Mouse (Mus musculus): Measurements from ENCODE around the gene Tcp11l2. TPM values are rescaled to one million over a fixed set of nuclear protein-coding genes. Genes with fewer than 3 reads are reported as not detected.

The Tcp11l2 gene
- polyA plus RNA-seq, 1 experiment from 2014 or later = 5.1 TPM

GRCm38 (mm10) chr10:84533912-84534671, 42.3 kb upstream of the Tcp11l2 start, which contains the start of gene Ckap4:
TSS of gene Ckap4 (minus strand) at chr10:84534062.
- no peaks in the 10 kb centered on the region; the same call in 1 of the 2 replicates for H3K36me3 ChIP-seq (ENCODE audit: control insufficient read depth, insufficient read depth, low read length)
- peak within 1 kb of the TSS; percentile 96 for H3K9ac ChIP-seq (ENCODE audit: low read length)
- DNase-seq (ENCODE audit: low spot score) = peak; percentile 90
- no peaks in the 10 kb centered on the region for H3K9me3 ChIP-seq (ENCODE audit: control insufficient read depth, low read length)
- WGBS = under 1% methylated on average over 32 of the region's 64 CpGs
- ATAC-seq (replicated peaks; ENCODE audit: low FRiP score) = peak; percentile 88
- H3K4me1 ChIP-seq (replicated peaks; ENCODE audit: control insufficient read depth, insufficient read depth, low read length) = peaks cover 21% of the 10 kb centered on the region; the same call in 1 of the 2 replicates
- H3K4me2 ChIP-seq (ENCODE audit: low read depth, low read length, severe bottlenecking) = peak within 1 kb of the TSS; percentile 85
- peak within 1 kb of the TSS; percentile 72 for H3K27ac ChIP-seq (ENCODE audit: low read depth, low read length)
- no peaks in the 10 kb centered on the region for H3K27me3 ChIP-seq (ENCODE audit: control insufficient read depth, insufficient read depth, low read length)
- H3K4me3 ChIP-seq (ENCODE audit: low read depth, low read length) = peak within 1 kb of the TSS; percentile 89

- H3K4me3 ChIP-seq (ENCODE audit: low read depth, low read length) = no peak overlapping the region
- H3K27me3 ChIP-seq (ENCODE audit: control insufficient read depth, insufficient read depth, low read length) = no peaks in the 10 kb centered on the region
- no peak overlapping the region for H3K27ac ChIP-seq (ENCODE audit: low read depth, low read length)
- H3K4me1 ChIP-seq (replicated peaks; ENCODE audit: control insufficient read depth, insufficient read depth, low read length) = peaks cover 20% of the 10 kb centered on the region; the same call in 1 of the 2 replicates
- H3K9ac ChIP-seq (ENCODE audit: low read length) = no peak overlapping the region
- no peaks in the 10 kb centered on the region; the same call in 1 of the 2 replicates for H3K36me3 ChIP-seq (ENCODE audit: control insufficient read depth, insufficient read depth, low read length)
- ATAC-seq (replicated peaks; ENCODE audit: low FRiP score) = no peak
- 74% methylated on average over 5 of the region's 5 CpGs for WGBS
- no peak for DNase-seq (ENCODE audit: low spot score)
- no peak overlapping the region for H3K4me2 ChIP-seq (ENCODE audit: low read depth, low read length, severe bottlenecking)
- no peaks in the 10 kb centered on the region for H3K9me3 ChIP-seq (ENCODE audit: control insufficient read depth, low read length)
These were observed 41.0 kb upstream of the Tcp11l2 start for GRCm38 (mm10) chr10:84535458-84535857.

GRCm38 (mm10) chr10:84535859-84536258, 40.6 kb upstream of the Tcp11l2 start:
- no peak for ATAC-seq (replicated peaks; ENCODE audit: low FRiP score)
- Histone ChIP-seq H3K4me1 (replicated peaks; ENCODE audit: control insufficient read depth, insufficient read depth, low read length) (peaks cover 16% of the 10 kb centered on the region; the same call in 1 of the 2 replicates), H3K9me3 (ENCODE audit: control insufficient read depth, low read length) (no peaks in the 10 kb centered on the region), H3K4me2 (ENCODE audit: low read depth, low read length, severe bottlenecking) (no peak overlapping the region), H3K27me3 (ENCODE audit: control insufficient read depth, insufficient read depth, low read length) (no peaks in the 10 kb centered on the region), H3K9ac (ENCODE audit: low read length) (no peak overlapping the region), H3K4me3 (ENCODE audit: low read depth, low read length) (no peak overlapping the region), H3K36me3 (ENCODE audit: control insufficient read depth, insufficient read depth, low read length) (no peaks in the 10 kb centered on the region; the same call in 1 of the 2 replicates), H3K27ac (ENCODE audit: low read depth, low read length) (no peak overlapping the region)
- WGBS = 76% methylated on average over 4 of the region's 4 CpGs
- DNase-seq (ENCODE audit: low spot score) = no peak

- DNase-seq (ENCODE audit: low spot score) = peak; percentile 18
These were observed 36.8 kb upstream of the Tcp11l2 start for GRCm38 (mm10) chr10:84539651-84540050.

GRCm38 (mm10) chr10:84542802-84543658, 33.4 kb upstream of the Tcp11l2 start:
- ATAC-seq (replicated peaks; ENCODE audit: low FRiP score) (no peak), DNase-seq (ENCODE audit: low spot score) (peak; percentile 33)
- WGBS = 76% methylated on average over 11 of the region's 11 CpGs
- no peaks in the 10 kb centered on the region for H3K27me3 ChIP-seq (ENCODE audit: control insufficient read depth, insufficient read depth, low read length)
- H3K27ac ChIP-seq (ENCODE audit: low read depth, low read length) = no peak overlapping the region
- no peak overlapping the region for H3K4me2 ChIP-seq (ENCODE audit: low read depth, low read length, severe bottlenecking)
- no peaks in the 10 kb centered on the region for H3K36me3 ChIP-seq (ENCODE audit: control insufficient read depth, insufficient read depth, low read length)
- H3K4me3 ChIP-seq (ENCODE audit: low read depth, low read length) = no peak overlapping the region
- no peaks in the 10 kb centered on the region for H3K4me1 ChIP-seq (replicated peaks; ENCODE audit: control insufficient read depth, insufficient read depth, low read length)
- no peak overlapping the region for H3K9ac ChIP-seq (ENCODE audit: low read length)
- H3K9me3 ChIP-seq (ENCODE audit: control insufficient read depth, low read length) = no peaks in the 10 kb centered on the region

More at GRCm38 (mm10) chr10:84539651-84540050, 36.8 kb upstream of the Tcp11l2 start:
- WGBS = 94% methylated on average over 6 of the region's 6 CpGs
- Histone ChIP-seq H3K27me3 (ENCODE audit: control insufficient read depth, insufficient read depth, low read length) (no peaks in the 10 kb centered on the region), H3K4me3 (ENCODE audit: low read depth, low read length) (no peak overlapping the region), H3K9ac (ENCODE audit: low read length) (no peak overlapping the region), H3K4me2 (ENCODE audit: low read depth, low read length, severe bottlenecking) (no peak overlapping the region), H3K36me3 (ENCODE audit: control insufficient read depth, insufficient read depth, low read length) (no peaks in the 10 kb centered on the region), H3K4me1 (replicated peaks; ENCODE audit: control insufficient read depth, insufficient read depth, low read length) (no peaks in the 10 kb centered on the region), H3K27ac (ENCODE audit: low read depth, low read length) (no peak overlapping the region), H3K9me3 (ENCODE audit: control insufficient read depth, low read length) (no peaks in the 10 kb centered on the region)
- ATAC-seq (replicated peaks; ENCODE audit: low FRiP score) = no peak

- H3K4me3 ChIP-seq (ENCODE audit: low read depth, low read length) = no peak overlapping the region
- no peaks in the 10 kb centered on the region for H3K27me3 ChIP-seq (ENCODE audit: control insufficient read depth, insufficient read depth, low read length)
- DNase-seq (ENCODE audit: low spot score) (no peak), ATAC-seq (replicated peaks; ENCODE audit: low FRiP score) (no peak)
- H3K9me3 ChIP-seq (ENCODE audit: control insufficient read depth, low read length) = no peaks in the 10 kb centered on the region
- WGBS = 73% methylated on average over 7 of the region's 7 CpGs
- H3K9ac ChIP-seq (ENCODE audit: low read length) = no peak overlapping the region
- no peak overlapping the region for H3K4me2 ChIP-seq (ENCODE audit: low read depth, low read length, severe bottlenecking)
- no peaks in the 10 kb centered on the region for H3K4me1 ChIP-seq (replicated peaks; ENCODE audit: control insufficient read depth, insufficient read depth, low read length)
- H3K27ac ChIP-seq (ENCODE audit: low read depth, low read length) = no peak overlapping the region
- no peaks in the 10 kb centered on the region for H3K36me3 ChIP-seq (ENCODE audit: control insufficient read depth, insufficient read depth, low read length)
These were observed 31.4 kb upstream of the Tcp11l2 start for GRCm38 (mm10) chr10:84544841-84545610.

GRCm38 (mm10) chr10:84549146-84549919, 27.1 kb upstream of the Tcp11l2 start:
- DNase-seq (ENCODE audit: low spot score) (no peak), ATAC-seq (replicated peaks; ENCODE audit: low FRiP score) (no peak)
- H3K9ac ChIP-seq (ENCODE audit: low read length) = no peak overlapping the region
- H3K4me3 ChIP-seq (ENCODE audit: low read depth, low read length) = no peak overlapping the region
- no peaks in the 10 kb centered on the region for H3K27me3 ChIP-seq (ENCODE audit: control insufficient read depth, insufficient read depth, low read length)
- 83% methylated on average over 17 of the region's 17 CpGs for WGBS
- H3K9me3 ChIP-seq (ENCODE audit: control insufficient read depth, low read length) = no peaks in the 10 kb centered on the region
- H3K4me2 ChIP-seq (ENCODE audit: low read depth, low read length, severe bottlenecking) = no peak overlapping the region
- no peaks in the 10 kb centered on the region for H3K4me1 ChIP-seq (replicated peaks; ENCODE audit: control insufficient read depth, insufficient read depth, low read length)
- H3K27ac ChIP-seq (ENCODE audit: low read depth, low read length) = no peak overlapping the region
- no peaks in the 10 kb centered on the region for H3K36me3 ChIP-seq (ENCODE audit: control insufficient read depth, insufficient read depth, low read length)
